Mouse (Mus musculus): ENCODE data around the gene Gng4. TPM values are rescaled to one million over a fixed set of nuclear protein-coding genes. Genes with fewer than 3 reads are reported as not detected.

The Gng4 gene
- polyA plus RNA-seq, 1 experiment = 1.4 TPM

- no peak for DNase-seq
These were observed 84.1 kb downstream of the Gng4 start for GRCm38 (mm10) chr13:13867922-13868321.

More at GRCm38 (mm10) chr13:13867922-13868321, 84.1 kb downstream of the Gng4 start:
- Histone ChIP-seq H3K27me3 (replicated peaks; ENCODE audit: control insufficient read depth, insufficient read depth, low read length) (no peaks in the 10 kb centered on the region), H3K27ac (ENCODE audit: insufficient read depth, low read depth, low read length) (no peak overlapping the region), H3K4me3 (ENCODE audit: insufficient read depth, low read depth, low read length) (no peak overlapping the region), H3K4me1 (ENCODE audit: control insufficient read depth, insufficient read depth, low read length) (no peaks in the 10 kb centered on the region), H3K36me3 (ENCODE audit: control insufficient read depth, insufficient read depth, low read length) (no peaks in the 10 kb centered on the region)
- TF ChIP-seq POLR2A (IDR thresholded peaks at IDR 0.05; ENCODE audit: low read depth, low read length) = no peak
- 12% methylated on average over 3 of the region's 3 CpGs for WGBS

Other genes with a start within 250 kb of the Gng4 start
- 2.2 and 2.4 TPM in 2 replicates for gene Lyst, start 193.7 kb upstream of the Gng4 start, polyA plus RNA-seq (2012; rRNA removed)
- gene B3galnt2, start 170.4 kb downstream of the Gng4 start, polyA plus RNA-seq (2012; rRNA removed) = 17.4 and 25.8 TPM in 2 replicates

Measured in kidney, adult 2 months (tissue).